ENCODE assay signal across 9 mouse cellular contexts in genomic region chr2:26603159-26603558, GRCm38 (mm10). TPM values are rescaled to one million over a fixed set of nuclear protein-coding genes. Genes with fewer than 3 reads are reported as not detected.
DNase-seq lines count a peak whose midpoint lies in the region; ATAC-seq and TF ChIP-seq lines count a peak whose summit lies in the region.
"Had no signal": no experiment of that assay in that cellular context is flagged by ENCODE, and none has a peak within 500 bp of the region (broad histone marks: within the 10 kb centered on the region; RNA-seq: fewer than 3 reads in every experiment).

No protein-coding gene starts in this region.

- H3K4me3 ChIP-seq in heart, embryonic 11.5 days (ENCODE audit: low read depth, low read length): peak overlapping the region; percentile 68
- H3K4me3 ChIP-seq in G1E (ENCODE audit: low read depth, low read length): peak overlapping the region; percentile 71

- H3K4me2 ChIP-seq in heart, embryonic 11.5 days: peak overlapping the region; percentile 90

- intact Hi-C loops in heart, postnatal 14 days (cut with DNase I): no loop called here

- 9% methylated on average over 6 of the region's 6 CpGs for WGBS in heart, embryonic 11.5 days (ENCODE audit: insufficient replicate concordance)

- H3K9me3 ChIP-seq in heart, embryonic 11.5 days (replicated peaks; ENCODE audit: control insufficient read depth, low read length): no peaks in the 10 kb centered on the region
- H3K9me3 ChIP-seq in G1E (replicated peaks): no peaks in the 10 kb centered on the region

- H3K9ac ChIP-seq in heart, embryonic 11.5 days (ENCODE audit: low read depth, low read length): peak overlapping the region; percentile 80

- DNase-seq in heart, postnatal 14 days: no peak
- DNase-seq in G1E (ENCODE audit: low spot score): no peak
- peak; percentile 38 for DNase-seq in lung, postnatal 10 days
- DNase-seq in right cerebral cortex, postnatal 36 days (ENCODE audit: low spot score in 2 of 2): no peak
- DNase-seq in right cerebral cortex, postnatal 14 days: no peak
- no peak for DNase-seq in testis, postnatal 10 days (ENCODE audit: low spot score)

- TF ChIP-seq CTCF in G1E (IDR thresholded peaks at IDR 0.05; ENCODE audit: low read depth, low read length): no peak

- no peaks in the 10 kb centered on the region for H3K36me3 ChIP-seq in heart, embryonic 11.5 days (ENCODE audit: control insufficient read depth, insufficient read depth, low read length)
- H3K36me3 ChIP-seq in G1E (replicated peaks): no peaks in the 10 kb centered on the region

- H3K27me3 ChIP-seq in heart, embryonic 11.5 days (ENCODE audit: control insufficient read depth, insufficient read depth, low read length): no peaks in the 10 kb centered on the region; the same call in 1 of the 2 replicates
- H3K27me3 ChIP-seq in G1E (ENCODE audit: insufficient read depth, low read length): peaks cover 74% of the 10 kb centered on the region

- no peak for ATAC-seq in heart, embryonic 11.5 days (replicated peaks; ENCODE audit: insufficient number of reproducible peaks, low FRiP score, low TSS enrichment)
- no peak for ATAC-seq in G1E (ENCODE audit: extremely low read depth, insufficient number of reproducible peaks, low FRiP score, poor library complexity, severe bottlenecking)
- peak; percentile 13 for ATAC-seq in granulocyte monocyte progenitor cell, adult 5-6 weeks (replicated peaks; ENCODE audit: poor library complexity, severe bottlenecking)

- H3K27ac ChIP-seq in heart, embryonic 11.5 days (ENCODE audit: low read depth, low read length): no peak overlapping the region

- H3K4me1 ChIP-seq in heart, embryonic 11.5 days (ENCODE audit: control insufficient read depth, insufficient read depth, low read length): peaks cover 22% of the 10 kb centered on the region
- H3K4me1 ChIP-seq in G1E (ENCODE audit: insufficient read depth, low read depth, low read length): peaks cover 14% of the 10 kb centered on the region

RNA-seq across cellular contexts. Expression of gene Agpat2, which starts 1.1 kb away (rescaled TPM):
- polyA plus RNA-seq in heart, embryonic 11.5 days (2014; fragmentation: Nextera tagmentation; extraction: Ambion mirVana): 15.7 and 20.6 TPM in 2 replicates
- 10 to 100 TPM; 47.8 to 51.8 TPM for total RNA-seq in heart, postnatal 14 days (2021)
- 4.7 and 6.9 TPM in 2 replicates for total RNA-seq in G1E (2014; fragmentation: Nextera tagmentation)
- 4.6 and 7.4 TPM in 2 replicates for total RNA-seq in G1E (2017)
- polyA plus RNA-seq in G1E (2012): 6.0 and 6.1 TPM in 2 replicates
- total RNA-seq in granulocyte monocyte progenitor cell, adult 5-6 weeks (2014; fragmentation: Nextera tagmentation): 42.4 and 46.7 TPM in 2 replicates
- 50.2 and 55.2 TPM in 2 replicates for total RNA-seq in granulocyte monocyte progenitor cell, adult 5-6 weeks (2017)

RNA-seq across cellular contexts. Expression of gene Gm20532, which starts 16.7 kb away (rescaled TPM):
- not detected in 2 replicates for polyA plus RNA-seq in heart, embryonic 11.5 days (2014; fragmentation: Nextera tagmentation; extraction: Ambion mirVana)
- total RNA-seq in heart, postnatal 14 days (2021): not detected
- total RNA-seq in G1E (2014; fragmentation: Nextera tagmentation) (not detected in 2 replicates), G1E (2017) (not detected in 2 replicates)
- not detected in 2 replicates for polyA plus RNA-seq in G1E (2012)
- not detected in 2 replicates for total RNA-seq in granulocyte monocyte progenitor cell, adult 5-6 weeks (2014; fragmentation: Nextera tagmentation)
- not detected in 2 replicates for total RNA-seq in granulocyte monocyte progenitor cell, adult 5-6 weeks (2017)
- polyA plus RNA-seq: gonadal fat pad, adult 2 months had no signal

RNA-seq across cellular contexts. Expression of gene Egfl7, which starts 23.3 kb away (rescaled TPM):
- polyA plus RNA-seq in heart, embryonic 11.5 days (2014; fragmentation: Nextera tagmentation; extraction: Ambion mirVana): 145 and 157 TPM in 2 replicates
- 100 to 1,000 TPM; 224 to 237 TPM for total RNA-seq in heart, postnatal 14 days (2021)
- total RNA-seq in G1E (2014; fragmentation: Nextera tagmentation): 29.6 and 31.9 TPM in 2 replicates
- total RNA-seq in G1E (2017): 160 and 228 TPM in 2 replicates
- 131 and 136 TPM in 2 replicates for polyA plus RNA-seq in G1E (2012)
- 22.7 and 32.6 TPM in 2 replicates for total RNA-seq in granulocyte monocyte progenitor cell, adult 5-6 weeks (2014; fragmentation: Nextera tagmentation)
- total RNA-seq in granulocyte monocyte progenitor cell, adult 5-6 weeks (2017): 9.6 and 20.4 TPM in 2 replicates

RNA-seq across cellular contexts. Expression of gene Fam69b, which starts 25.1 kb away (rescaled TPM):
- polyA plus RNA-seq in heart, embryonic 11.5 days (2014; fragmentation: Nextera tagmentation; extraction: Ambion mirVana): 13.4 and 14.9 TPM in 2 replicates
- total RNA-seq in heart, postnatal 14 days (2021): 10 to 100 TPM; 15.4 to 17.0 TPM
- total RNA-seq in G1E (2014; fragmentation: Nextera tagmentation) (not detected in 2 replicates), G1E (2017) (0.22 TPM in 1 of 2 replicates, not detected in the other)
- polyA plus RNA-seq in G1E (2012): not detected in 2 replicates
- total RNA-seq in granulocyte monocyte progenitor cell, adult 5-6 weeks (2014; fragmentation: Nextera tagmentation): 11.1 and 13.9 TPM in 2 replicates
- total RNA-seq in granulocyte monocyte progenitor cell, adult 5-6 weeks (2017): 8.3 and 9.3 TPM in 2 replicates

Comparison
In these comparisons a context has a peak if more than half of its experiments do, and no peak if none do; other contexts are left out.
1. RNA of gene Agpat2, which starts 1.1 kb away (total RNA-seq): 42.4 to 55.2 TPM in granulocyte monocyte progenitor cell, adult 5-6 weeks and 47.8 to 51.8 TPM in heart, postnatal 14 days; 4.6 to 7.4 TPM in G1E; every median in the first group is over 4 times any median in the second.